Mouse (Mus musculus) brain, embryonic 14.5 days (tissue): ENCODE data around the gene Lrrc17.

ENCODE experiments used
- CTCF ChIP-seq: fragments of 200-500 bp; IDR thresholded peaks from 2 replicates; pipeline ENCODE4 v1.5.1; 2012; ENCODE audit warnings: inconsistent platforms, mild to moderate bottlenecking, moderate library complexity, borderline replicate concordance; ENCODE audit not compliant: insufficient read depth, insufficient read length; ENCODE audit errors: extremely low read depth
- POLR2A ChIP-seq: fragments of 200-500 bp; IDR thresholded peaks from 2 replicates; pipeline ENCODE4 v1.6.1; 2012; ENCODE audit warnings: mild to moderate bottlenecking, inconsistent platforms, borderline replicate concordance; ENCODE audit not compliant: poor library complexity, insufficient read depth, insufficient read length, severe bottlenecking; ENCODE audit errors: extremely low read depth

GRCm38 (mm10) chr5:21506887-21507286 lies 36.5 kb upstream of the Lrrc17 start:
- no peak for TF ChIP-seq CTCF
- TF ChIP-seq POLR2A, result no peak
